Mouse (Mus musculus) MEL (cell line): Measurements from ENCODE around the gene Wdr54.

Experiments used
- CHD2 ChIP-seq: IDR thresholded peaks from 2 replicates; pipeline ENCODE4 v1.6.1; 2011; ENCODE audit warnings: low read length, improper control_type of control experiment
- CTCF ChIP-seq, 3 experiments: IDR thresholded peaks in 2 of 3; conservative IDR thresholded peaks in 1 of 3; 2 replicates each; pipeline ENCODE4 v1.5.1; 2011 to 2012; ENCODE audit warnings: low read length in 3 of 3, low read depth in 2 of 3, mild to moderate bottlenecking in 2 of 3, improper control_type of control experiment in 1 of 3, inconsistent platforms in 1 of 3, mixed read lengths in 1 of 3, moderate library complexity in 1 of 3; ENCODE audit not compliant: control insufficient read depth in 1 of 3, insufficient read depth in 1 of 3, poor library complexity in 1 of 3, severe bottlenecking in 1 of 3
- ELF1 ChIP-seq: IDR thresholded peaks from 2 replicates; pipeline ENCODE4 v1.6.1; 2014; ENCODE audit warnings: low read depth, mild to moderate bottlenecking, inconsistent platforms, low read length, improper control_type of control experiment, moderate library complexity
- GABPA ChIP-seq: IDR thresholded peaks from 2 replicates; pipeline ENCODE4 v1.6.1; 2012; ENCODE audit warnings: low read depth, mild to moderate bottlenecking, inconsistent platforms, low read length, improper control_type of control experiment, moderate library complexity
- MAFK ChIP-seq: IDR thresholded peaks from 2 replicates; pipeline ENCODE4 v1.6.1; 2011; ENCODE audit warnings: low read depth, mild to moderate bottlenecking, low read length, improper control_type of control experiment, borderline replicate concordance
- MAX ChIP-seq: IDR thresholded peaks from 2 replicates; pipeline ENCODE4 v1.6.1; 2011; ENCODE audit warnings: low read length, improper control_type of control experiment
- POLR2AphosphoS2 ChIP-seq: IDR thresholded peaks from 2 replicates; pipeline ENCODE4 v1.6.1; 2011; ENCODE audit warnings: low read length, improper control_type of control experiment
- TCF12 ChIP-seq: IDR thresholded peaks from 2 replicates; pipeline ENCODE4 v1.6.1; 2014; ENCODE audit warnings: low read depth, mild to moderate bottlenecking, inconsistent platforms, low read length, improper control_type of control experiment, moderate library complexity
- ZNF384 ChIP-seq: IDR thresholded peaks from 2 replicates; pipeline ENCODE4 v1.6.1; 2012; ENCODE audit warnings: low read depth, mild to moderate bottlenecking, inconsistent platforms, low read length, improper control_type of control experiment

DNA sequence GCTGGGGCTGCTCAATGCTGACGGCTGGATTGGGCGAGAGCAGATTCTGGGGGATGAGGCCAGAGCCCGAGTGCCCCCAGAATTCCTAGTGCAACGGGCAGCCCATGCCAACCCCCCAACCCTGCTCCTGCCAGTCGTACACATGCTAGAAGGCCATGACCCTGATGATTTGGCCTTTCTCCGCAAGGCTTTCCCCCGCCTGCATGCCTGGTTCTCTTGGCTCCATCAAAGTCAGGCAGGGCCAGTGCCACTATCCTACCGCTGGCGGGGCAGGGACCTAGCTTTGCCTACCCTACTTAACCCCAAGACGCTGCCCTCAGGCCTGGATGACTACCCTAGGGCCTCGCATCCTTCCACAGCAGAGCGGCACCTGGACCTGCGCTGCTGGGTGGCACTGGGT lies 38.6 kb downstream of the Wdr54 start:
- TF ChIP-seq MAFK (no peak), CHD2 (no peak), CTCF (IDR thresholded peaks at IDR 0.05 in 2 of 3, conservative IDR thresholded peaks at IDR 0.05 in 1 of 3; ENCODE audit: control insufficient read depth in 1 of 3, insufficient read depth in 1 of 3, low read depth in 2 of 3, low read length in 3 of 3, poor library complexity in 1 of 3, severe bottlenecking in 1 of 3) (no peak), ZNF384 (no peak), GABPA (no peak), ELF1 (no peak), MAX (no peak), TCF12 (no peak), POLR2AphosphoS2 (no peak)
